10 mouse cellular contexts compared by ENCODE assay signal in the genomic region with DNA sequence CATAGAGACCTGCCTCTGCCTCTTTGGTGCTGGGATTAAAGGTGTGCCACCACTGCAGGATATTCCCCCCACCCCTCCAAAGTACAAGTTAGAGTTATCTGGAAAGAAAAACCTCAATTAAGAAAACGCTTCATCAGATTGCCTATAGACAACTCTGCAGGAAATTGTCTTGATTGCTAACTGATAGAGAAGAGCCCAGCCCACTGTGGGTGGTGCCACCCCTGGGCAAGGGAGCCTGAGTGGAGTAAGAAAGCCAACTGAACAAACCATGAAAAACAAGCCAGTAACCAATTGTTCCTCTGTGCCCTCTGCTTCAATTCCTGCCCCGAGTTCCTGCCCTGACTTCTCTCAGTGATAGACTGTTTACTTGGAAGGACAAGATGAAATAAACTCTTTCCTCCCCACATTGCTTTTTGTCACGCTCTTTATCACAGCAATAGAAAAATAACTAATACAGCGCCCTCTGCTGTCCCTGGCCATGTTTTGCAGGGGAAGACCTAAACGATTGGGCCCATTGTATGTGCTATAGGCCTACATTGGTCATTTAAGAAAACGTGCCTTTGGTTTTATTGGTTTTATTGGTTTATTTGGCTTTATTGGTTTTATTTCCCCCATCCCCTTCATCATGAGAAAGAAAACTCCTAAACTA. TPM values are rescaled to one million over a fixed set of nuclear protein-coding genes. Genes with fewer than 3 reads are reported as not detected.
DNase-seq lines count a peak whose midpoint lies in the region; ATAC-seq and TF ChIP-seq lines count a peak whose summit lies in the region.
"Had no signal": no experiment of that assay in that cellular context is flagged by ENCODE, and none has a peak within 500 bp of the region (broad histone marks: within the 10 kb centered on the region; RNA-seq: fewer than 3 reads in every experiment).

No protein-coding gene starts in this region.

- no peak for ATAC-seq in intestine, postnatal 0 days
- ATAC-seq in intestine, embryonic 15.5 days = no peak
- ATAC-seq in liver, postnatal 0 days = no peak
- ATAC-seq in forebrain, embryonic 13.5 days = no peak
- no peak; the same call in 1 of the 2 replicates for ATAC-seq in granulocyte monocyte progenitor cell, adult 5-6 weeks (replicated peaks; ENCODE audit: poor library complexity, severe bottlenecking)

- H3K27ac ChIP-seq in intestine, postnatal 0 days (ENCODE audit: low read depth, low read length) = no peak overlapping the region
- H3K27ac ChIP-seq in intestine, embryonic 15.5 days = no peak overlapping the region
- H3K27ac ChIP-seq in liver, postnatal 0 days (ENCODE audit: low read depth) = no peak overlapping the region
- H3K27ac ChIP-seq in forebrain, embryonic 13.5 days = no peak overlapping the region
- H3K27ac ChIP-seq: neural tube, embryonic 13.5 days had no signal

- no peak overlapping the region for H3K4me3 ChIP-seq in intestine, postnatal 0 days (ENCODE audit: low read depth, low read length)
- H3K4me3 ChIP-seq in intestine, embryonic 15.5 days (replicated peaks) = no peak overlapping the region
- no peak overlapping the region for H3K4me3 ChIP-seq in liver, postnatal 0 days (ENCODE audit: low read depth, low read length)
- no peak overlapping the region for H3K4me3 ChIP-seq in forebrain, embryonic 13.5 days
- H3K4me3 ChIP-seq: neural tube, embryonic 13.5 days had no signal

- no peak for TF ChIP-seq EP300 in liver, postnatal 0 days (IDR thresholded peaks at IDR 0.05; ENCODE audit: low read depth)

- H3K9me3 ChIP-seq in intestine, postnatal 0 days (ENCODE audit: control insufficient read depth) = no peaks in the 10 kb centered on the region
- no peaks in the 10 kb centered on the region for H3K9me3 ChIP-seq in intestine, embryonic 15.5 days
- no peaks in the 10 kb centered on the region for H3K9me3 ChIP-seq in liver, postnatal 0 days (ENCODE audit: low read length)
- no peaks in the 10 kb centered on the region for H3K9me3 ChIP-seq in forebrain, embryonic 13.5 days (replicated peaks)

- no peaks in the 10 kb centered on the region for H3K36me3 ChIP-seq in intestine, postnatal 0 days (ENCODE audit: control insufficient read depth, insufficient read depth)
- no peaks in the 10 kb centered on the region for H3K36me3 ChIP-seq in intestine, embryonic 15.5 days
- no peaks in the 10 kb centered on the region for H3K36me3 ChIP-seq in liver, postnatal 0 days (replicated peaks; ENCODE audit: insufficient read depth, low read length)
- H3K36me3 ChIP-seq in forebrain, embryonic 13.5 days (ENCODE audit: poor library complexity, severe bottlenecking) = no peaks in the 10 kb centered on the region
- H3K36me3 ChIP-seq: neural tube, embryonic 13.5 days had no signal

- peak; percentile 28; the same call in 1 of the 2 replicates for TF ChIP-seq CTCF in intestine, postnatal 0 days (IDR thresholded peaks at IDR 0.05; ENCODE audit: low read depth)
- TF ChIP-seq CTCF in liver, postnatal 0 days (IDR thresholded peaks at IDR 0.05; ENCODE audit: low read depth) = peak; percentile 49

- no peaks in the 10 kb centered on the region for H3K4me1 ChIP-seq in intestine, postnatal 0 days (replicated peaks; ENCODE audit: control insufficient read depth, insufficient read depth, low read length)
- no peaks in the 10 kb centered on the region for H3K4me1 ChIP-seq in intestine, embryonic 15.5 days (replicated peaks)
- H3K4me1 ChIP-seq in liver, postnatal 0 days (ENCODE audit: insufficient read depth) = no peaks in the 10 kb centered on the region
- no peaks in the 10 kb centered on the region for H3K4me1 ChIP-seq in forebrain, embryonic 13.5 days
- H3K4me1 ChIP-seq: neural tube, embryonic 13.5 days had no signal

- DNase-seq in 416B (ENCODE audit: low read depth) = peak; percentile 54
- DNase-seq in MEL-GATA-1-ER (ENCODE audit: extremely low read depth, low read depth) = peak; percentile 22
- DNase-seq in liver, postnatal 0 days = no peak
- no peak for DNase-seq in lung, postnatal 14 days

- no peaks in the 10 kb centered on the region for H3K27me3 ChIP-seq in intestine, postnatal 0 days (replicated peaks; ENCODE audit: control insufficient read depth, insufficient read depth, low read length)
- no peaks in the 10 kb centered on the region for H3K27me3 ChIP-seq in intestine, embryonic 15.5 days (replicated peaks)
- H3K27me3 ChIP-seq in liver, postnatal 0 days (ENCODE audit: insufficient read depth, low read length) = no peaks in the 10 kb centered on the region
- H3K27me3 ChIP-seq in forebrain, embryonic 13.5 days = no peaks in the 10 kb centered on the region
- H3K27me3 ChIP-seq: neural tube, embryonic 13.5 days had no signal

- no peak overlapping the region for H3K9ac ChIP-seq in intestine, postnatal 0 days (ENCODE audit: low read depth, low read length)
- no peak overlapping the region for H3K9ac ChIP-seq in intestine, embryonic 15.5 days
- H3K9ac ChIP-seq in liver, postnatal 0 days (replicated peaks) = no peak overlapping the region
- no peak overlapping the region for H3K9ac ChIP-seq in forebrain, embryonic 13.5 days
- H3K9ac ChIP-seq: neural tube, embryonic 13.5 days had no signal

- no peak overlapping the region for H3K4me2 ChIP-seq in intestine, postnatal 0 days (replicated peaks; ENCODE audit: low read depth)
- no peak overlapping the region for H3K4me2 ChIP-seq in intestine, embryonic 15.5 days (replicated peaks)
- H3K4me2 ChIP-seq in liver, postnatal 0 days (ENCODE audit: low read depth, low read length) = no peak overlapping the region
- H3K4me2 ChIP-seq in forebrain, embryonic 13.5 days = no peak overlapping the region
- H3K4me2 ChIP-seq: neural tube, embryonic 13.5 days had no signal

- 55% methylated on average over 6 of the region's 6 CpGs for WGBS in intestine, postnatal 0 days
- WGBS in intestine, embryonic 15.5 days = 55% methylated on average over 6 of the region's 6 CpGs
- 38% methylated on average over 6 of the region's 6 CpGs for WGBS in liver, postnatal 0 days (ENCODE audit: insufficient replicate concordance)
- WGBS in forebrain, embryonic 13.5 days = 65% methylated on average over 6 of the region's 6 CpGs

RNA-seq across cellular contexts. Expression of gene Gm14569, which starts 17.4 kb away (rescaled TPM):
- not detected in 2 replicates for polyA plus RNA-seq in intestine, postnatal 0 days (2015; fragmentation: Nextera tagmentation; extraction: Ambion mirVana)
- not detected in 2 replicates for polyA plus RNA-seq in intestine, embryonic 15.5 days (2015; fragmentation: Nextera tagmentation; extraction: Ambion mirVana)
- polyA plus RNA-seq in liver, postnatal 0 days (2015; fragmentation: Nextera tagmentation; extraction: Ambion mirVana) = not detected in 2 replicates
- not detected in 2 replicates for polyA plus RNA-seq in forebrain, embryonic 13.5 days (2015; fragmentation: Nextera tagmentation; extraction: Ambion mirVana)
- not detected in 2 replicates for total RNA-seq in granulocyte monocyte progenitor cell, adult 5-6 weeks (2014; fragmentation: Nextera tagmentation)
- not detected in 2 replicates for total RNA-seq in granulocyte monocyte progenitor cell, adult 5-6 weeks (2017)
- polyA plus RNA-seq: kidney, embryonic 14.5 days; neural tube, embryonic 13.5 days had no signal

Comparison
In these comparisons a context has a peak if more than half of its experiments do, and no peak if none do; other contexts are left out.
1. DNase-seq: peak in 416B (single experiment) and MEL-GATA-1-ER (single experiment); none in liver, postnatal 0 days (single experiment) and lung, postnatal 14 days (single experiment).